Mouse (Mus musculus) ES-Bruce4 (cell line): Measurements from ENCODE around the gene Borcs7.

Source experiments
- CTCF ChIP-seq: IDR thresholded peaks from one replicate; pipeline ENCODE4 v1.8.1; 2011; ENCODE audit warnings: low read depth, low read length
- EP300 ChIP-seq: IDR thresholded peaks from 2 replicates; pipeline ENCODE4 v1.6.1; 2011; ENCODE audit warnings: low read depth, low read length; ENCODE audit not compliant: insufficient read depth

DNA sequence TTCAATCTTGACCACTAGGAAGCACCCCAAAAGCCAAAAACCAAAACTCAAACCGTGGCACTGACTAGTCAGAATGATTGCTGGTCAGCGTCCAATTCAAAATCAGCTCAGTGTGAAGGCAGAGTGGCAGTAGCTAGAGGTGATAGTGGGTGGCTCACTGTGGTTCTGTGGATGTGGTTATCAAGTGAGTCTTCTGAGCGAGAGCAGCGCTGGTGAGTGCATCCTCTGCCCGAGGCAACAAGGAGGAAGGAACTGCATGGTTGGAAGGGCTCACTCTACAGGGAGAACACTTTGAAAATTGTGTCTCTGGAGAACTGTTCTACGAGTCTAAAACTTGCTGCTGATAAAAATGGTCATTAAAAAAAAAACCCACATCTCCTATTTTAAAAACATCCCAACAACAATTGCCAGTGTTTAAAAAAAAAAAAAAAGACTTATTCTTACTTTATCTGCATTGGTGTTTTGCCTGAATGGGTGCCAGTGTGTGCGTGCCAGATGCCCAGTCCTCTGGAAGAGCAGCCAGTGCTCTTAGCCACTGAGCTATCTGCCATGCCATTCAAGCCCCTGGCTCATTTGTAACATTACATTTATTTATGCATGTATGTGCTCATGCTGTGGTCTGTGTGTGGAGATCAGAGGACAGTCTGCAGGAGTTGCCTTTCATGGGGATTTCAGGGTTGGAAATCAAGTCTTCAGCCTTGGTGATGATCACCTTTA, 16.2 kb downstream of the Borcs7 start:
- TF ChIP-seq EP300: no peak
- no peak for TF ChIP-seq CTCF
